Mouse (Mus musculus) central nervous system, embryonic 11.5 days (tissue): Measurements from ENCODE around the gene Ccdc22. TPM values are rescaled to one million over a fixed set of nuclear protein-coding genes. Genes with fewer than 3 reads are reported as not detected.

Source experiments
- polyA plus RNA-seq: library from polyadenylated mRNA; depleted of rRNA; stranded (reverse); fragments of >200 nt; gene quantifications from 2 replicates; pipeline ENCODE4 v1.2.3, GENCODE M21; 2012; rRNA removed

Gene Ccdc22
- polyA plus RNA-seq, result 24.3 and 26.8 TPM in 2 replicates

DNA sequence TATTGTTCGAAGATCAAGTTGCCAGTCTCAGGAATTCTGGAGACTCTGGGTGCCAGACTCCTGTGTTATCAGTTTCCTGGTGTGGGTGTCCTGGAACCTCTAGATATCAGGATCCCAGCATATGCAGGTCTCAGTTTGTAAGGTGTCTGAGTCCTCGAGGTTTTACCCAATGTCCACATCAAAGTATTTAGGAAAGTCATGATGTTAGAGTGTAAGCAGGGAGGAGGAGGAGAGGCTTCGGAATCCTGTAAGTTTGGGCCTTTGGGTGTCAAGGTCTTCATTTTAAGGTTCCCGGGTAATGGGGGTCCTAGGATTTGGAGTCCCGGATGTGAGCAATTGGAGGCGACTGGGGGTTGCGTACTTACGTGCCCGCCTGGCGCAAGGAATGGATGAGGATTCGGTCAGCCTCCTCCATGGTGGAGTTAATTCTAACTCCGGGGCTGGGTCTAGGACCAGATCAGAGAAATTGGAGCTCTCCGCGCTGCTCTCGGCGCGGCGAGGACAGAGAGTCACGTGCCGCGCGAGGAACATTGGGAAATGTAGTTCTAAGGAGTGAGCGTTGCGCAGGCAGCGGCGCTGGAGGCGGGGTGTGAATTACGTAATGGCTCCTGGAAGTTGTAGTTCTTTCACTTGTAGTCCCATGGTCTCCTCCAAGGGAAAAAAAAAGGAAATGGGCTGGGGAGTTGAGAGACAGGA is at the start of gene Ccdc22:
TSS of gene Ccdc22 (minus strand) at position 639 of the 696 bp plus-strand sequence.

DNA sequence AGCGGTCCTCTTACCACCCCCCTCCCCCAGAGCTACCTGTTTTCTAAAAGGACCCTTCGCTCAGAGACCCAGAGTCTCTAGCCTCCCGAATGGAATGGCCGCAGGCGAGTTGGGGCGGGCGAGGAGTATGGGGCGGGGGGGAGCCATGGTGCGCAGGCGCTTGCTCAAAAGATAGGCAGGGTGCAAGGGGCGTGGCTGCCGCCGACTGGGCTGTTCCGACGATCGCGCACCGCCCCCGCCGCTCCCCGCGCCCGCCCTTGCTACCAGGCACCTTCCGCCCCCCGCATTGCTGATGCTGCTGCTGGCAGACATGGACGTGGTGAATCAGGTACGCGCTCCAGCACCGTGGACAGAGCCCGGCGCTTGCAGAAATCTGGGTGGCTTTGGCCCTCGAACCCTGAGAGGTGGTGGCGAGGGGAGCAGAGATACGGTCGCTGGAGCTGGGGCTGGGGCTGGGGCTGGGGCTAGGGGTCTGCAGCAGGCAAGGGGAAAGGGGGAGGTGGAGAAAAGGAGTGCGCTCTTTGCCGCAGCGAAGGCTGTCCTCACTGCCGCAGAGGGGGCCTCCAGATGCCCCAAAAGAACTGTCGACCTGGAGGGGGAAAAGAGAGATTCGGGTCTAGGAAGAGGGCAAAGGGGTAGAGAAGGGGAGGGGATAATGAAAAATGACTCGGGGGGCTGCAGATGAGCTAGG is 33.2 kb upstream of the Ccdc22 start, which contains the start of gene Syp:
TSS of gene Syp (plus strand) at position 71 of the 691 bp plus-strand sequence.

DNA sequence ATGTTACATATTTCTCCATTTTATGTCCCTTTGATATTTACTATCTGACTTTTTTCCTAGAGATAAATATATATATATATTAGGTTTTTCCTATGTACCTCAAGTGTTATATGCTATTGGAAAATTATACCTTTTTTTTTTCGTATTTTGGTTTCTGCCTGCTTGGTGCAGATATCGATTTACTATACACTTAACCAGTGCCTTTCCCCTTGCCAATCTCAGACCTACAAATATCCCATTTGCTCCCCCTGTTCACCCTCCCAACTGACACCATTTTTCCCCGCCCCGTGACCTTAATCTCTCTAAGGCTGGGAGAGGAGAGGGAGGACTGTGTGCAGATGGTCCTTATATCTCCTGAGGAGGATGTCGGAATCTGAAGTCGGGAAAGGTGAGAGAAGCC is 1.5 kb upstream of the Ccdc22 start, which contains the start of gene Cacna1f:
TSS of gene Cacna1f (plus strand) at position 301 of the 400 bp plus-strand sequence.

DNA sequence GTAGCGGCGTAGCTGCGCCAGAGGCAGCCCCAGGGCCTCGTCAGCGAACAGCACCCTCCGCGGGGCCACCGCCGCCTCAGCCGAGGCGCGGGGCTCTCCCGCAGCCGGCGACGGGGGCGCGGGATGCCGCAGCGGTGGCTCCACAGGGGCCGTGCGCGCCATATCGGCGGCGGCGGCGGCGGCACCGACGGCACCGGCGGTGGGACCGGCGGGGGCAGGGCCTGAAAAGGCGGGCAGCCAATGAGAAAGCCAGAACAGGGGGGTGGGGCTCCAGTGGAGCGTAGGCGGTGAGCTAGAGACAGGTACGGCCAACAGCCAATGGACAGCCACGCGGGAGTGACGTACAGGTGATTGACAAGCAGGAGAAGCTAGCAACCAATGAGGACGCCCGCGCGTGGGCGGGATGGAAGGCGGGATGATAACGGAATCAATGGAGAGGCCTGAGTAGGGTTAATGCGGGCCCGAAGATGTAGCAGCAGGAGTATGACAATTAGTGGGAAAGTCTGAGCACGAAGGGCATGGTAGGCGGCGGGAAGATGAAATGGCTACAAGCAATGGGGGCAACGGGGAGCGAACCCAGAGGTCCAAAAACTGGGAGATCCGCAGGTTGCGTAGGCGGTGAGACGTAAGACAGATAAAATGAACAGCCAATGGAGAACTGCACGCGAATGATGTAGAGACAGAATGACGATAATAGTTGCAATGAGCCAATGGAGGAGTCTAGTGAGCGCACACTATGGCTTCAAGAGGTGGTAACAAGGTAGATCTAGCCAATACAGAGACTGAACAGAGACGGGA is 31.0 kb downstream of the Ccdc22 start, which contains the start of gene Ppp1r3f:
TSS of gene Ppp1r3f (minus strand) at position 197 of the 798 bp plus-strand sequence.

DNA sequence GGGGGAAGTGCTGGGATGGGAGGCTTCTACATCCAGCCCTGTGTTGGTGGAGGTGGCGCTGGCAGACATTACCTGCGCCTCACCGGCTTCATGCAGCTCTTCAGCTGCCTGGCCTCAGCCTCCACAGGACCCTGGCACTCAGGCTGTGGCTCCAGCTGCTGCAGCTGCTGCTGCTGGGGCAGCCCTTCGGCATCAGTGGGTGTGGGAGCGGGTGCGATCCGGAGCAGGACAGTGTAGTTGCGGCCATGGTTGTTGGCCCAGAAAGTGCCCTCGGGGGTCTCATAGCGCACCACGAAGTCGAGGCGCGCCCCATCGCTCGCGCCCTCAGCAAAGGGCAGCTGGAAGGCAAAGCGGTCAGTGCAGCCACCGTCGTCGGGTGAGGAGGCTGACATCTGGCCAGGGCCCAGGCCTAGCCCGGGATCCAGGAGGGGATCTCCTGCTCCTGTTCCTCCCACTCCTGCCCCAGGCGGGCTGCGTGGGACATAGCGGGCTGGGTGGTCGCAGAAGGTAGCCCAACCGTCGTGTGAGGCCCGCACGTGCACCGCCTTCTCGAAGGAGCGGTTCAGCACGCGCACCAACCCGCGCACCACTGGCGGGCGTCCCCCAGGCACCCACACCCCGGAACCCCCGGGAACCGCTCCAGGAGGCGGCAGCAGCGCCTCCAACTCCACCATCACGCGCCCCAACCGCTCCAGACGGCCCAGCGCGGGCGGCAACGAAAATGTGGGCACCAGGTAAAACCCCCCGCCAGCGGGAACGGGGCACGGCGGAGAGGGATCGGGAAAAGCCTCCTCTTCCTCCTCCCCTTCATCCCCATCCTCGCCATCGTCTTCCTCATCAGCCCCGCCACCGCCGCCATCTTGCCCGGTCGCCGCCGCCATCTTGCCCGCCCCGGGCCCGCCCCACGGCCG is 31.9 kb downstream of the Ccdc22 start, which contains the start of gene Foxp3:
TSS of gene Foxp3 (plus strand) at position 469 of the 911 bp plus-strand sequence.

Other genes with a start within 250 kb of the Ccdc22 start
- 3.6 and 4.2 TPM in 2 replicates for gene Usp27x, start 229.7 kb downstream of the Ccdc22 start, polyA plus RNA-seq
- 0.05 TPM in 2 replicates for gene Foxp3, start 31.9 kb downstream of the Ccdc22 start, polyA plus RNA-seq
- 4.5 and 9.5 TPM in 2 replicates for gene Ppp1r3f, start 31.2 kb downstream of the Ccdc22 start, polyA plus RNA-seq
- gene Cacna1f, start 1.6 kb upstream of the Ccdc22 start, polyA plus RNA-seq, result 0.01 and 0.02 TPM in 2 replicates
- gene Syp, start 33.0 kb upstream of the Ccdc22 start, polyA plus RNA-seq, result 24.8 and 45.7 TPM in 2 replicates
- 4.0 and 7.8 TPM in 2 replicates for gene Prickle3, start 51.7 kb upstream of the Ccdc22 start, polyA plus RNA-seq
- gene Plp2, start 65.9 kb upstream of the Ccdc22 start, polyA plus RNA-seq, result 27.1 and 66.2 TPM in 2 replicates
- gene Magix, start 75.7 kb upstream of the Ccdc22 start, polyA plus RNA-seq, result 0.16 and 0.22 TPM in 2 replicates
- 33.8 and 34.8 TPM in 2 replicates for gene Gpkow, start 91.6 kb upstream of the Ccdc22 start, polyA plus RNA-seq
- gene Wdr45, start 108.8 kb upstream of the Ccdc22 start, polyA plus RNA-seq, result 27.5 and 38.5 TPM in 2 replicates
- 0.24 and 0.42 TPM in 2 replicates for gene Gm45208, start 116.7 kb upstream of the Ccdc22 start, polyA plus RNA-seq
- 53.9 and 70.5 TPM in 2 replicates for gene Praf2, start 122.9 kb upstream of the Ccdc22 start, polyA plus RNA-seq
- 20.3 and 22.5 TPM in 2 replicates for gene Ccdc120, start 145.4 kb upstream of the Ccdc22 start, polyA plus RNA-seq
- 16.0 and 21.7 TPM in 2 replicates for gene Tfe3, start 157.0 kb upstream of the Ccdc22 start, polyA plus RNA-seq
- 72.0 and 84.3 TPM in 2 replicates for gene Gripap1, start 184.2 kb upstream of the Ccdc22 start, polyA plus RNA-seq
- gene Kcnd1, start 216.8 kb upstream of the Ccdc22 start, polyA plus RNA-seq, result 2.8 and 3.9 TPM in 2 replicates
- gene Otud5, start 235.8 kb upstream of the Ccdc22 start, polyA plus RNA-seq, result 43.7 and 56.6 TPM in 2 replicates